Mouse (Mus musculus) CH12.LX (cell line): ENCODE measurements around the gene Gimap5.

Source experiments
- CHD2 ChIP-seq: IDR thresholded peaks from 2 replicates; pipeline ENCODE4 v1.6.1; 2011; ENCODE audit warnings: low read length, improper control_type of control experiment
- CTCF ChIP-seq, 2 experiments: IDR thresholded peaks in 1 of 2; conservative IDR thresholded peaks in 1 of 2; 2 replicates each; pipeline ENCODE4 v1.5.1; 2011 to 2012; ENCODE audit warnings: low read depth in 2 of 2, low read length in 2 of 2, improper control_type of control experiment in 1 of 2, inconsistent platforms in 1 of 2, mild to moderate bottlenecking in 1 of 2, moderate library complexity in 1 of 2
- E2F4 ChIP-seq: IDR thresholded peaks from 2 replicates; pipeline ENCODE4 v1.6.1; 2011; ENCODE audit warnings: low read depth, low read length, improper control_type of control experiment; ENCODE audit not compliant: insufficient replicate concordance
- JUND ChIP-seq: conservative IDR thresholded peaks from 2 replicates; pipeline ENCODE4 v1.6.1; 2011; ENCODE audit warnings: low read depth, low read length, improper control_type of control experiment
- NELFE ChIP-seq: IDR thresholded peaks from 2 replicates; pipeline ENCODE4 v1.6.1; 2011; ENCODE audit warnings: low read depth, low read length, improper control_type of control experiment
- POLR2A ChIP-seq: IDR thresholded peaks from 2 replicates; pipeline ENCODE4 v1.6.1; 2011; ENCODE audit warnings: low read depth, mild to moderate bottlenecking, improper control_type of control experiment, low read length

GRCm38 (mm10) chr6:48801897-48802296, 55.9 kb downstream of the Gimap5 start:
- TF ChIP-seq NELFE (no peak), POLR2A (no peak), CHD2 (no peak), E2F4 (no peak), JUND (no peak), CTCF (conservative IDR thresholded peaks at IDR 0.05 in 1 of 2, IDR thresholded peaks at IDR 0.05 in 1 of 2; ENCODE audit: low read depth in 2 of 2, low read length in 2 of 2) (no peak)
